Mouse (Mus musculus): ENCODE measurements around the gene Klhl21. TPM values are rescaled to one million over a fixed set of nuclear protein-coding genes. Genes with fewer than 3 reads are reported as not detected.

Gene Klhl21
- polyA plus RNA-seq, 1 experiment from 2014 or later: 16.2 TPM

GRCm38 (mm10) chr4:152041924-152042641 is 33.5 kb downstream of the Klhl21 start:
- no peaks in the 10 kb centered on the region for H3K9me3 ChIP-seq
- H3K4me2 ChIP-seq: no peak overlapping the region
- no peak for ATAC-seq (ENCODE audit: insufficient number of reproducible peaks, low FRiP score, low TSS enrichment, low read depth)
- WGBS: 96% methylated on average over 22 of the region's 22 CpGs
- H3K36me3 ChIP-seq: peaks cover 61% of the 10 kb centered on the region
- H3K27ac ChIP-seq: no peak overlapping the region
- H3K4me1 ChIP-seq: peaks cover 21% of the 10 kb centered on the region
- no peak overlapping the region for H3K4me3 ChIP-seq
- H3K27me3 ChIP-seq: no peaks in the 10 kb centered on the region
- no peak overlapping the region for H3K9ac ChIP-seq

GRCm38 (mm10) chr4:152043171-152043570 is 34.6 kb downstream of the Klhl21 start:
- 92% methylated on average over 3 of the region's 3 CpGs for WGBS
- Histone ChIP-seq H3K4me3 (no peak overlapping the region), H3K27ac (no peak overlapping the region), H3K36me3 (peaks cover 72% of the 10 kb centered on the region), H3K4me1 (peaks cover 19% of the 10 kb centered on the region), H3K9ac (no peak overlapping the region), H3K9me3 (no peaks in the 10 kb centered on the region), H3K27me3 (no peaks in the 10 kb centered on the region), H3K4me2 (no peak overlapping the region)
- ATAC-seq (ENCODE audit: insufficient number of reproducible peaks, low FRiP score, low TSS enrichment, low read depth): no peak

DNA sequence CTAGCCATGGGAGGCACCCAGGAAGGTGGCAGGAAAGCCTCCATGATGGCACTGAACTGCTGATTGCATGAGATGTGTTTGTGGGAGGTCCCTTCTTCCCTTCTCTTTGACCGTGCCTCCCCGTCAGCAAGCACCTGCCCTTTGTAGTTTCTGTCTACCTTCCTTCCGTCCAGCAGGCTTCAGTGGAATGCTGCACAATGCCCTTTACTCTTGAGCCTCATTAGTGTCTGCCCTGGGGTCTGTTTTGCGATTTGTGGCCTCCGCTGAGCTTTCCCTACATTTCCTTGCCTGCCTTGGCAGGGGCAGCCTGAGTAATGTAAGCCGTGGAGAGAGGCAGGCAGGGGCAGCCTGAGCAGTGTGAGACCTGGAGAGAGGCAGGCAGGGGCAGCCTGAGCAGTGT is 36.0 kb downstream of the Klhl21 start:
- Histone ChIP-seq H3K4me2 (no peak overlapping the region), H3K27ac (no peak overlapping the region), H3K4me1 (peaks cover 11% of the 10 kb centered on the region), H3K36me3 (peaks cover 82% of the 10 kb centered on the region), H3K27me3 (no peaks in the 10 kb centered on the region), H3K9me3 (no peaks in the 10 kb centered on the region), H3K4me3 (no peak overlapping the region), H3K9ac (no peak overlapping the region)
- no peak for ATAC-seq (ENCODE audit: insufficient number of reproducible peaks, low FRiP score, low TSS enrichment, low read depth)
- WGBS: 63% methylated on average over 6 of the region's 6 CpGs

DNA sequence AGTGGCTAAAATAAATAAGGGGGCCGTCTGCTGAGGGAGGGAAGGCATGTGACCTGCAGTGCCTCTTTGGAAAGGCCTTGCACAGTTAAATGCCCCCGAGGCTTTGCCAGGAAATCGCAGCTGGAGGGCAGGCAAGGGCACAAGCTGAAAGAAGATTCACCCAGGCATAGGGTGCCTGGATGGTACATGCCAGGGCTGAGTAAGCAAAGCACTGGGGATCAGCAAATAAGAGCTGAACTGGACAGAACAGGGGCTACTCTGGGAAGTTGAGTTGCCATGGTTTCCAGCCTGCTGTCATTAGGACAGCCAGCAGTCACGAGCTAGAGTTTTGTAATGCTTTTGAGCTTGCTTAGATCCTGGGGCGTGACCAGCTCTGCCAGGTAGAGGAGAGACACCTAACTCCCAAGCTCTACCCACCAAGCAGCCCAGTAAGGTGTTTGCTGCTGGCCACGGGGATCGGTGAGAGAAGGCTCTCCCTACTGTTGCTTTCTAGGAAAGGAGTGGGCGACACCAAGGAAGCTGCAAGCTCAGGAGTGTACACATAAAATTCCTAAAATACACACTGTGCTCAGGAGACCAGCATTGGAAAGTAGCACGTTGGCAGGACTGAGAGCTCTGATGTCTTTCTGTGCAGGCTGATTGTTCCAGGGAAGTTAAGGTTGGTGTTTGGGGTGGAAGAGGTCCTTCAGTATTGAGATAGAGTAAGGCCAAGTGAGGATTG is 53.9 kb downstream of the Klhl21 start:
- H3K9ac ChIP-seq: no peak overlapping the region
- H3K4me1 ChIP-seq: no peaks in the 10 kb centered on the region
- no peak overlapping the region for H3K27ac ChIP-seq
- ATAC-seq (ENCODE audit: insufficient number of reproducible peaks, low FRiP score, low TSS enrichment, low read depth): no peak
- no peak overlapping the region for H3K4me2 ChIP-seq
- no peaks in the 10 kb centered on the region for H3K27me3 ChIP-seq
- WGBS: 73% methylated on average over 9 of the region's 9 CpGs
- H3K4me3 ChIP-seq: no peak overlapping the region
- H3K9me3 ChIP-seq: no peaks in the 10 kb centered on the region
- H3K36me3 ChIP-seq: peaks cover 43% of the 10 kb centered on the region

DNA sequence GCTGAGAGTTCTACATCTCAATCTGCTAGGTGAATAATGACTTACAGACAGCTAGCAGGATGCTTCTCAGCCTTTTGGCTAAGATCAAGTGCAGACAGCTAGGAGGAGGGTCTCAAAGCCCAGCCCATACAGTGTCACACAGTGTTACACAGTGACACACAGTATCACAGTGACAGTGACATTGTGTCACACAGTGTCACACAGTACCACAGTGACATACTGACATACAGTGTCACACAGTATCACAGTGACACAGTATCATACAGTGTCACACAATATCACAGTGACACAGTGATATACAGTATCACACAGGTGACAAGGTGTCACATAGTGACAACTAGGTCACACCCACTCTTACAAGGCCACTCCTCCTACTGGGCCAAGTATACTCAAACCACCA is 58.7 kb downstream of the Klhl21 start:
- Histone ChIP-seq H3K4me2 (no peak overlapping the region), H3K27ac (no peak overlapping the region), H3K9me3 (no peaks in the 10 kb centered on the region), H3K9ac (no peak overlapping the region), H3K27me3 (no peaks in the 10 kb centered on the region), H3K4me1 (peaks cover 21% of the 10 kb centered on the region), H3K4me3 (no peak overlapping the region), H3K36me3 (peaks cover 4% of the 10 kb centered on the region)
- ATAC-seq (ENCODE audit: insufficient number of reproducible peaks, low FRiP score, low TSS enrichment, low read depth): no peak

Other genes starting within 250 kb of the Klhl21 start
- 65.7 and 66.4 TPM in 2 replicates for gene Camta1, start 146.9 kb upstream of the Klhl21 start, polyA plus RNA-seq (2015; fragmentation: Nextera tagmentation; extraction: Ambion mirVana)
- gene Dnajc11, start 75.1 kb upstream of the Klhl21 start, polyA plus RNA-seq (2015; fragmentation: Nextera tagmentation; extraction: Ambion mirVana): 58.3 and 61.6 TPM in 2 replicates
- 45.6 and 50.9 TPM in 2 replicates for gene Thap3, start 19.8 kb upstream of the Klhl21 start, polyA plus RNA-seq (2015; fragmentation: Nextera tagmentation; extraction: Ambion mirVana)
- 28.4 and 34.2 TPM in 2 replicates for gene Phf13, start 12.5 kb upstream of the Klhl21 start, polyA plus RNA-seq (2015; fragmentation: Nextera tagmentation; extraction: Ambion mirVana)
- gene Zbtb48, start 18.9 kb downstream of the Klhl21 start, polyA plus RNA-seq (2015; fragmentation: Nextera tagmentation; extraction: Ambion mirVana): 17.2 and 19.5 TPM in 2 replicates
- gene Tas1r1, start 29.8 kb downstream of the Klhl21 start, polyA plus RNA-seq (2015; fragmentation: Nextera tagmentation; extraction: Ambion mirVana): 0.81 and 1.7 TPM in 2 replicates
- gene Nol9, start 30.5 kb downstream of the Klhl21 start, polyA plus RNA-seq (2015; fragmentation: Nextera tagmentation; extraction: Ambion mirVana): 27.0 and 30.3 TPM in 2 replicates
- 17.1 and 18.5 TPM in 2 replicates for gene Plekhg5, start 63.7 kb downstream of the Klhl21 start, polyA plus RNA-seq (2015; fragmentation: Nextera tagmentation; extraction: Ambion mirVana)
- 1.1 and 1.2 TPM in 2 replicates for gene Tnfrsf25, start 107.1 kb downstream of the Klhl21 start, polyA plus RNA-seq (2015; fragmentation: Nextera tagmentation; extraction: Ambion mirVana)
- 1.9 and 2.2 TPM in 2 replicates for gene Espn, start 143.6 kb downstream of the Klhl21 start, polyA plus RNA-seq (2015; fragmentation: Nextera tagmentation; extraction: Ambion mirVana)
- gene Hes2, start 150.1 kb downstream of the Klhl21 start, polyA plus RNA-seq (2015; fragmentation: Nextera tagmentation; extraction: Ambion mirVana): 0.12 and 0.14 TPM in 2 replicates
- 52.6 and 57.3 TPM in 2 replicates for gene Acot7, start 169.3 kb downstream of the Klhl21 start, polyA plus RNA-seq (2015; fragmentation: Nextera tagmentation; extraction: Ambion mirVana)

Measured in limb, embryonic 15.5 days (tissue).